Mouse (Mus musculus): ENCODE measurements at regions not wholly inside any gene's neighbourhood (a gene's known extent, or its start where the extent isn't known, plus 50 kb on each side); places are given as distances from the start of the nearest gene placed in this dataset.

- TF ChIP-seq CTCF (IDR thresholded peaks at IDR 0.05; ENCODE audit: extremely low read depth, insufficient read depth, low read length) (no peak), POLR2A (IDR thresholded peaks at IDR 0.05; ENCODE audit: extremely low read depth, insufficient read depth, low read length) (no peak)
Measured at GRCm38 (mm10) chr12:27500516-27500915, 158.1 kb upstream of the Sox11 start.

Data from cortical plate, adult 2 months (tissue).